Mouse (Mus musculus): ENCODE data around the gene Tsr1. TPM values are rescaled to one million over a fixed set of nuclear protein-coding genes. Genes with fewer than 3 reads are reported as not detected.
A peak's percentile ranks its signal among the peaks of the same experiment; 100 is the strongest.

Gene Tsr1
- polyA plus RNA-seq, 2 experiments = 17.9 to 26.3 TPM

DNA sequence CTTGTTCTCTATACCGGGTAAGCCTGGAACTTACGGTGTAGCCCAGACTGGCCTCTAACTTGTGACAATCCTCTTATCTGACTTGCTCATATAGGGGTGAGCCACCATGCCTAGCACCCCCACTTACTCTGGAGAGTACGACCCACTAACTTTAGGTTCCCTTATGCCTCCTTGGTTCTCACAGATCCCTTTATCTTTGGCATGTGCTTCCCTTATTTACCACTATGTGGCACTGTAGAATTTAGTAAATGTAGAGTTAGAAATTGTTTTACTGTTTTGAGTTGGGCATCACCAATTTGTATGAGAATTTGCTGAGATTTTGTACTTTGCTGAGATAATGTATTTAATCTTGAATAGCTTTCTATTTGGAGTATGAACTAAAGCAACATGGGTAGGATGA lies 48.5 kb downstream of the Tsr1 start:
- no peak overlapping the region for H3K4me3 ChIP-seq (ENCODE audit: insufficient read depth in 1 of 2, low read depth in 2 of 2, low read length in 2 of 2)
- H3K4me1 ChIP-seq (replicated peaks; ENCODE audit: control insufficient read depth in 2 of 2, insufficient read depth in 2 of 2, low read length in 1 of 2) = no peaks in the 10 kb centered on the region
- H3K9ac ChIP-seq (replicated peaks) = no peak overlapping the region
- no peak for ATAC-seq (ENCODE audit: insufficient read depth)
- no peaks in the 10 kb centered on the region for H3K27me3 ChIP-seq (ENCODE audit: control insufficient read depth, insufficient read depth, low read length)
- 72% methylated on average over 3 of the region's 3 CpGs for WGBS (ENCODE audit: insufficient replicate concordance)
- TF ChIP-seq EP300 (IDR thresholded peaks at IDR 0.05; ENCODE audit: low read depth) = no peak
- peak; percentile 54 for TF ChIP-seq CTCF (IDR thresholded peaks at IDR 0.05; ENCODE audit: low read depth)
- H3K9me3 ChIP-seq (ENCODE audit: control insufficient read depth, low read length) = no peaks in the 10 kb centered on the region
- DNase-seq (ENCODE audit: low read depth in 3 of 3, low spot score in 3 of 3) = peak in 1 of 3 experiments; percentile 35
- H3K36me3 ChIP-seq (replicated peaks; ENCODE audit: control insufficient read depth, insufficient read depth, low read depth) = peaks cover 11% of the 10 kb centered on the region
- H3K27ac ChIP-seq = no peak overlapping the region
- H3K4me2 ChIP-seq (ENCODE audit: low read depth) = no peak overlapping the region

DNA sequence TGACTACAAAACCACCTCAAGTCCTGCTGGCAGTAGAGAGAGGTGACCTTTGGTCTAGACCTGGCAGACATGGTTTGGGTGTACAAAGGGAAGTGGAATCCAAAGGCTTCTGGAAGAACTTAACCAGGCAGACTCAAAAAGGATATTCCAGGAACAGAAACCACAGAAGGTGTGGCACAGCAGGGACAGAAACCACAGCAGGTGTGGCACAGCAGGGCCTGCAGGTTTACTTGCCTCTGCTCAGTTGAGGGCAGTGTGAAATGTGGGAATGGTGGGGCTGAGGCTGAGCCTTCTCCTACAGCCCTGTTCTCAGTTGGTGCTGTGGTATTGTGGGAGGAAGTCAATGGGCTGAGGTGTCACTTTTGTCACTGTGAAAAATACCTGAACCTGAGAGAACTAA lies 57.0 kb downstream of the Tsr1 start:
- Histone ChIP-seq H3K4me1 (replicated peaks; ENCODE audit: control insufficient read depth in 2 of 2, insufficient read depth in 2 of 2, low read length in 1 of 2) (peaks cover 0 to 9% of the 10 kb centered on the region in 2 experiments; a peak in 2 of 4 replicates), H3K9me3 (ENCODE audit: control insufficient read depth, low read length) (no peaks in the 10 kb centered on the region), H3K4me3 (ENCODE audit: insufficient read depth in 1 of 2, low read depth in 2 of 2, low read length in 2 of 2) (no peak overlapping the region), H3K36me3 (replicated peaks; ENCODE audit: control insufficient read depth, insufficient read depth, low read depth) (no peaks in the 10 kb centered on the region; the same call in 1 of the 2 replicates), H3K4me2 (ENCODE audit: low read depth) (no peak overlapping the region), H3K27ac (no peak overlapping the region), H3K9ac (replicated peaks) (no peak overlapping the region), H3K27me3 (ENCODE audit: control insufficient read depth, insufficient read depth, low read length) (no peaks in the 10 kb centered on the region)
- ATAC-seq (ENCODE audit: insufficient read depth) (no peak), DNase-seq (ENCODE audit: low read depth in 3 of 3, low spot score in 3 of 3) (no peak)
- no peak for TF ChIP-seq EP300 (IDR thresholded peaks at IDR 0.05; ENCODE audit: low read depth)
- TF ChIP-seq CTCF (IDR thresholded peaks at IDR 0.05; ENCODE audit: low read depth) = no peak

DNA sequence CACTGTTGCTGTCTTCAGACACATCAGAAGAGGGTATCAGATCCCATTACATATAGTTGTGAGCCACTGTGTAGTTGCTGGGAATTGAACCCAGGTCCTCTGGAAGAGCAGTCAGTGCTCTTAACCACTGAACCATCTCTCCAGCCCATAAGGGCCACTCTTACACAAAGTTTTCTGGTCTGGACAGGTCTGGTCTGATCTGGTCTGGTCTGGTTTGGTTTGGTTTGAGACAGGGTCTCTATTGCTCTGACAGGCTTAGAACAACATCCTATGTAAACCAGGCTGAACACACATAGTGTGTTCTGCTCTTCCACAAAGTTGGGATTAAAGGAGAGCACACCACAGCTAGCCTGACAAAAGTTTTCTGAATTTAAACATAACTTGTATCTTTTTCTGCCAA lies 58.1 kb downstream of the Tsr1 start:
- Histone ChIP-seq H3K4me1 (replicated peaks; ENCODE audit: control insufficient read depth in 2 of 2, insufficient read depth in 2 of 2, low read length in 1 of 2) (peaks cover 0 to 10% of the 10 kb centered on the region in 2 experiments; a peak in 2 of 4 replicates), H3K27ac (no peak overlapping the region), H3K9me3 (ENCODE audit: control insufficient read depth, low read length) (no peaks in the 10 kb centered on the region), H3K9ac (replicated peaks) (no peak overlapping the region), H3K27me3 (ENCODE audit: control insufficient read depth, insufficient read depth, low read length) (no peaks in the 10 kb centered on the region), H3K4me2 (ENCODE audit: low read depth) (no peak overlapping the region), H3K4me3 (ENCODE audit: insufficient read depth in 1 of 2, low read depth in 2 of 2, low read length in 2 of 2) (no peak overlapping the region), H3K36me3 (replicated peaks; ENCODE audit: control insufficient read depth, insufficient read depth, low read depth) (no peaks in the 10 kb centered on the region)
- TF ChIP-seq CTCF (IDR thresholded peaks at IDR 0.05; ENCODE audit: low read depth) (no peak), EP300 (IDR thresholded peaks at IDR 0.05; ENCODE audit: low read depth) (no peak)
- no peak for ATAC-seq (ENCODE audit: insufficient read depth)
- DNase-seq (ENCODE audit: low read depth in 3 of 3, low spot score in 3 of 3) = no peak

DNA sequence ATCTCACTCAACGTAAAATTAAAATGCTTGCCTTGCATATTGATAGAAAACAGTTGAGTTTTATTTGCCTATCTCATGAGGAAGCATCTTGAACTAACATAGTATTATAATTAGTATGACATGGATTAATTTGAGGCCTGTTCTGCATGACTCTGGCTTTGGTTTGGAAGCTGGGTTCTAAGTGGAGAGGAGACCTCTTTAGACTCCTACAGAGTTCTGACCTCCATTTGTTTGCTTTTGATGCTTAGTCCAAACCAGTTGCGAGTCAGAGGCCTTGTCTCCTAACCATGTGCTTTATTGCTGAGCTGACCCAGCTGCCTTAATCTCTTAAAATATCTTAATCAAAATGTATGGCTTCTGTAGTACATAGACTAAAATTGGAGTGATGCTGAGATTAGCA lies 59.7 kb downstream of the Tsr1 start:
- no peak overlapping the region for H3K4me2 ChIP-seq (ENCODE audit: low read depth)
- peaks cover 0 to 10% of the 10 kb centered on the region in 2 experiments; a peak in 2 of 4 replicates for H3K4me1 ChIP-seq (replicated peaks; ENCODE audit: control insufficient read depth in 2 of 2, insufficient read depth in 2 of 2, low read length in 1 of 2)
- no peaks in the 10 kb centered on the region for H3K9me3 ChIP-seq (ENCODE audit: control insufficient read depth, low read length)
- no peak overlapping the region for H3K27ac ChIP-seq
- ATAC-seq (ENCODE audit: insufficient read depth) (no peak), DNase-seq (ENCODE audit: low read depth in 3 of 3, low spot score in 3 of 3) (no peak)
- H3K27me3 ChIP-seq (ENCODE audit: control insufficient read depth, insufficient read depth, low read length) = no peaks in the 10 kb centered on the region
- no peak overlapping the region for H3K4me3 ChIP-seq (ENCODE audit: insufficient read depth in 1 of 2, low read depth in 2 of 2, low read length in 2 of 2)
- TF ChIP-seq CTCF (IDR thresholded peaks at IDR 0.05; ENCODE audit: low read depth) (no peak), EP300 (IDR thresholded peaks at IDR 0.05; ENCODE audit: low read depth) (no peak)
- H3K9ac ChIP-seq (replicated peaks) = no peak overlapping the region
- H3K36me3 ChIP-seq (replicated peaks; ENCODE audit: control insufficient read depth, insufficient read depth, low read depth) = no peaks in the 10 kb centered on the region
- WGBS (ENCODE audit: insufficient replicate concordance) = 80% methylated on average over 2 of the region's 2 CpGs

Small RNAs within 50 kb of the gene (microRNA-seq; reads per million reads assigned to microRNA genes)
- not detected for gene Mir6926

Other genes starting within 250 kb of the Tsr1 start
- 28.2 and 29.5 TPM in 2 replicates for gene Cluh, start 248.6 kb upstream of the Tsr1 start, polyA plus RNA-seq (2012; rRNA removed)
- gene Cluh, start 248.6 kb upstream of the Tsr1 start, polyA plus RNA-seq (2014; fragmentation: Nextera tagmentation; extraction: Ambion mirVana) = 14.3 and 20.3 TPM in 2 replicates
- 11.1 and 18.2 TPM in 2 replicates for gene Pafah1b1, start 173.4 kb upstream of the Tsr1 start, polyA plus RNA-seq (2012; rRNA removed)
- gene Pafah1b1, start 173.4 kb upstream of the Tsr1 start, polyA plus RNA-seq (2014; fragmentation: Nextera tagmentation; extraction: Ambion mirVana) = 42.1 and 43.8 TPM in 2 replicates
- gene Mettl16, start 127.2 kb upstream of the Tsr1 start, polyA plus RNA-seq (2012; rRNA removed) = 3.1 and 9.3 TPM in 2 replicates
- 14.6 and 16.5 TPM in 2 replicates for gene Mettl16, start 127.2 kb upstream of the Tsr1 start, polyA plus RNA-seq (2014; fragmentation: Nextera tagmentation; extraction: Ambion mirVana)
- 2.5 TPM in 2 replicates for gene Mnt, start 67.2 kb upstream of the Tsr1 start, polyA plus RNA-seq (2012; rRNA removed)
- 1.0 and 1.2 TPM in 2 replicates for gene Mnt, start 67.2 kb upstream of the Tsr1 start, polyA plus RNA-seq (2014; fragmentation: Nextera tagmentation; extraction: Ambion mirVana)
- 2.6 and 2.7 TPM in 2 replicates for gene Sgsm2, start 1.0 kb upstream of the Tsr1 start, polyA plus RNA-seq (2012; rRNA removed)
- 1.1 and 1.3 TPM in 2 replicates for gene Sgsm2, start 1.0 kb upstream of the Tsr1 start, polyA plus RNA-seq (2014; fragmentation: Nextera tagmentation; extraction: Ambion mirVana)
- 5.9 TPM in 2 replicates for gene Smg6, start 27.8 kb downstream of the Tsr1 start, polyA plus RNA-seq (2012; rRNA removed)
- 3.2 and 3.4 TPM in 2 replicates for gene Smg6, start 27.8 kb downstream of the Tsr1 start, polyA plus RNA-seq (2014; fragmentation: Nextera tagmentation; extraction: Ambion mirVana)
- 1.3 and 1.9 TPM in 2 replicates for gene Srr, start 27.9 kb downstream of the Tsr1 start, polyA plus RNA-seq (2012; rRNA removed)
- 4.6 and 5.3 TPM in 2 replicates for gene Srr, start 27.9 kb downstream of the Tsr1 start, polyA plus RNA-seq (2014; fragmentation: Nextera tagmentation; extraction: Ambion mirVana)

Data from liver, embryonic 14.5 days (tissue).